Mouse (Mus musculus): Measurements from ENCODE around the gene Exoc2. TPM values are rescaled to one million over a fixed set of nuclear protein-coding genes. Genes with fewer than 3 reads are reported as not detected.

Gene Exoc2
- polyA plus RNA-seq, 2 experiments, result 7.0 to 13.8 TPM

DNA sequence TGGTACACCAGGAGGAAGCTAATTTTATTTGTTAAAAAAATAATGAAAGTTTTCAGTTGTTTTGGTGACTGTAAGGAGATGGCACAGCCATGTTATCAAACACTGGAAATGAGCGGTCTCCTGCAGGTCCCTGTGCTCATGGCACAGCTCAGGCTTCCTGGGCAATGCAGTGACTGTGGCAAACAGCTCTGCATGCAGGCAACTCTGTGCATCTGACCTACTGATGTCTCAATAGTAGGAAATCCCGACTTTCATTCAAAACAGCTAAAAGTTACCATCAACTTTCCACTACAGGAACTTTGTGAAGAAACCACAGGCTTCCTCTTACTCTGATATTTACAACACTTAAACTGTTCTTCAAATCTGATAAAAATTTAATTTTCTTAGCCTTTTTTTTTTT, 154.0 kb downstream of the Exoc2 start:
- H3K36me3 ChIP-seq (replicated peaks; ENCODE audit: control insufficient read depth, insufficient read depth, low read depth), result no peaks in the 10 kb centered on the region; the same call in 1 of the 2 replicates
- ATAC-seq (ENCODE audit: insufficient read depth) (no peak), DNase-seq (ENCODE audit: low read depth in 3 of 3, low spot score in 3 of 3) (no peak)
- no peaks in the 10 kb centered on the region for H3K27me3 ChIP-seq (ENCODE audit: control insufficient read depth, insufficient read depth, low read length)
- no peak overlapping the region for H3K9ac ChIP-seq (replicated peaks)
- no peak overlapping the region for H3K27ac ChIP-seq
- TF ChIP-seq EP300 (IDR thresholded peaks at IDR 0.05; ENCODE audit: low read depth) (no peak), CTCF (IDR thresholded peaks at IDR 0.05; ENCODE audit: low read depth) (no peak)
- H3K4me3 ChIP-seq (ENCODE audit: insufficient read depth in 1 of 2, low read depth in 2 of 2, low read length in 2 of 2), result no peak overlapping the region
- H3K9me3 ChIP-seq (ENCODE audit: control insufficient read depth, low read length), result no peaks in the 10 kb centered on the region
- H3K4me1 ChIP-seq (replicated peaks; ENCODE audit: control insufficient read depth in 2 of 2, insufficient read depth in 2 of 2, low read length in 1 of 2), result no peaks in the 10 kb centered on the region
- 47% methylated on average over 2 of the region's 2 CpGs for WGBS (ENCODE audit: insufficient replicate concordance)
- no peak overlapping the region for H3K4me2 ChIP-seq (ENCODE audit: low read depth)

DNA sequence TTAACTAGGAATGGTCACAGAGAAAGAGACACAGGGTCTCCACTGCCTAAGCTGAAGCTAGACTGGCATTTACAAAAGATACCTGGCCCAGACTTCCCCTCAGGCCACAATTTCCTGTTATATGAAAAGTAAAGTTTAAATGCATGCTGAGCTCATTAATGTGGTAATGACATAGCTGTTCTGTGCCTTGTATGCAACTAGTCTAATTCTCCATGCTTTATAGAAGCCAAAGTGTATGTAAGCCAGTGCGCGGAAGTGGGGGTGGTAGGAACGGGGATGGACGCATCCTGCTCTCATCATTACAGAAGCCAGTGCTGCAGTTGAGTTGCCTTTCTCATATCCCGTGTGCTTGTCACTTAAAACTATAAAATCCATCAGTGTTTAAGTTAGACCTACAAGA, 156.5 kb downstream of the Exoc2 start:
- no peak overlapping the region for H3K4me2 ChIP-seq (ENCODE audit: low read depth)
- H3K4me3 ChIP-seq (ENCODE audit: insufficient read depth in 1 of 2, low read depth in 2 of 2, low read length in 2 of 2), result no peak overlapping the region
- TF ChIP-seq EP300 (IDR thresholded peaks at IDR 0.05; ENCODE audit: low read depth), result no peak
- WGBS (ENCODE audit: insufficient replicate concordance), result 88% methylated on average over 5 of the region's 5 CpGs
- no peaks in the 10 kb centered on the region for H3K9me3 ChIP-seq (ENCODE audit: control insufficient read depth, low read length)
- no peak overlapping the region for H3K9ac ChIP-seq (replicated peaks)
- no peak overlapping the region for H3K27ac ChIP-seq
- DNase-seq (ENCODE audit: low read depth in 3 of 3, low spot score in 3 of 3) (no peak), ATAC-seq (ENCODE audit: insufficient read depth) (no peak)
- no peaks in the 10 kb centered on the region for H3K27me3 ChIP-seq (ENCODE audit: control insufficient read depth, insufficient read depth, low read length)
- H3K4me1 ChIP-seq (replicated peaks; ENCODE audit: control insufficient read depth in 2 of 2, insufficient read depth in 2 of 2, low read length in 1 of 2), result no peaks in the 10 kb centered on the region
- H3K36me3 ChIP-seq (replicated peaks; ENCODE audit: control insufficient read depth, insufficient read depth, low read depth), result no peaks in the 10 kb centered on the region; the same call in 1 of the 2 replicates

DNA sequence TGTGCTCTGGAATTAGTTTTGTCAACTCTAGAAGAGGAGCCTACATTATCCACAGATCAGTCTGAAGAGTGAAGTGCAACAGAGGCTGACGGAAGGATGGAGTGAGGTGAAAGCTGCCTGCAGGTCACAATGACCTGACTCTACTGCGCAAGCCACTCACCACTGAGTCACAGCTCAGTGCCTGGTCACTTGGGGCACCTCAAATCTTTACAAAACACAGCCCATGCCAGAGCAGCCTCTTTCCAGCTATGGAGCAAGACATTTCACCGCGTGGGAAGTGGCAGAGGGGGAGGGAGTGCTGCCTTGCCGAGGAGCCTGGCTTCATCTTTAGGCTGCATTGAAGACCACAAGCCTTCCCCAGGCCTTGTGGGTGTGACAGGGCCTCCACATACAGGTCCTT, 159.6 kb downstream of the Exoc2 start:
- WGBS (ENCODE audit: insufficient replicate concordance), result 69% methylated on average over 5 of the region's 5 CpGs
- Histone ChIP-seq H3K4me3 (ENCODE audit: insufficient read depth in 1 of 2, low read depth in 2 of 2, low read length in 2 of 2) (no peak overlapping the region), H3K4me1 (replicated peaks; ENCODE audit: control insufficient read depth in 2 of 2, insufficient read depth in 2 of 2, low read length in 1 of 2) (no peaks in the 10 kb centered on the region), H3K27me3 (ENCODE audit: control insufficient read depth, insufficient read depth, low read length) (no peaks in the 10 kb centered on the region), H3K27ac (no peak overlapping the region), H3K9ac (replicated peaks) (no peak overlapping the region), H3K4me2 (ENCODE audit: low read depth) (no peak overlapping the region), H3K36me3 (replicated peaks; ENCODE audit: control insufficient read depth, insufficient read depth, low read depth) (no peaks in the 10 kb centered on the region; the same call in 1 of the 2 replicates), H3K9me3 (ENCODE audit: control insufficient read depth, low read length) (no peaks in the 10 kb centered on the region)
- ATAC-seq (ENCODE audit: insufficient read depth), result no peak
- no peak for TF ChIP-seq CTCF (IDR thresholded peaks at IDR 0.05; ENCODE audit: low read depth)
- no peak for TF ChIP-seq EP300 (IDR thresholded peaks at IDR 0.05; ENCODE audit: low read depth)
- DNase-seq (ENCODE audit: low read depth in 3 of 3, low spot score in 3 of 3), result no peak

DNA sequence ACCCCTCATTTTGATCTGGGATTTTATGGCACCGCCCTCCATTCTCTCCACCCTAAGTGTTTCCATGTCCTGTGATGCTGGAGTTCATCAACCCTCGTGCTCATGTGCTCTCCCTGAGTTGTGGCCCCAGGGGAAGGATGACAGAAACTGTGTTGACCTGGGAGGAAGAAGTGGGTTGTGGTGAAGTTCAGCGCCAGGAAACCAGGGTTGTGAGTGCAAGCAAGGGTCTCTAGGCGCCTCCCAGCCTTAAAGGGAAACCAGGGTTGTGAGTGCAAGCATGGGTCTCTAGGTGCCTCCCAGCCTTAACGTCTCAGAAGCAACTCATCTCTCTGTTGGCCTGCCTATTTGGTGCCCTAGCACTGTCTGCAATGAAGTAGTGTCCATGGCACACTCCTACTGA, 160.4 kb downstream of the Exoc2 start:
- H3K27ac ChIP-seq, result no peak overlapping the region
- H3K9me3 ChIP-seq (ENCODE audit: control insufficient read depth, low read length), result no peaks in the 10 kb centered on the region
- TF ChIP-seq EP300 (IDR thresholded peaks at IDR 0.05; ENCODE audit: low read depth) (no peak), CTCF (IDR thresholded peaks at IDR 0.05; ENCODE audit: low read depth) (no peak)
- H3K4me1 ChIP-seq (replicated peaks; ENCODE audit: control insufficient read depth in 2 of 2, insufficient read depth in 2 of 2, low read length in 1 of 2), result no peaks in the 10 kb centered on the region
- H3K4me3 ChIP-seq (ENCODE audit: insufficient read depth in 1 of 2, low read depth in 2 of 2, low read length in 2 of 2), result no peak overlapping the region
- H3K4me2 ChIP-seq (ENCODE audit: low read depth), result no peak overlapping the region
- ATAC-seq (ENCODE audit: insufficient read depth), result no peak
- no peak overlapping the region for H3K9ac ChIP-seq (replicated peaks)
- no peaks in the 10 kb centered on the region for H3K27me3 ChIP-seq (ENCODE audit: control insufficient read depth, insufficient read depth, low read length)
- DNase-seq (ENCODE audit: low read depth in 3 of 3, low spot score in 3 of 3), result no peak
- WGBS (ENCODE audit: insufficient replicate concordance), result 34% methylated on average over 5 of the region's 5 CpGs
- H3K36me3 ChIP-seq (replicated peaks; ENCODE audit: control insufficient read depth, insufficient read depth, low read depth), result no peaks in the 10 kb centered on the region

DNA sequence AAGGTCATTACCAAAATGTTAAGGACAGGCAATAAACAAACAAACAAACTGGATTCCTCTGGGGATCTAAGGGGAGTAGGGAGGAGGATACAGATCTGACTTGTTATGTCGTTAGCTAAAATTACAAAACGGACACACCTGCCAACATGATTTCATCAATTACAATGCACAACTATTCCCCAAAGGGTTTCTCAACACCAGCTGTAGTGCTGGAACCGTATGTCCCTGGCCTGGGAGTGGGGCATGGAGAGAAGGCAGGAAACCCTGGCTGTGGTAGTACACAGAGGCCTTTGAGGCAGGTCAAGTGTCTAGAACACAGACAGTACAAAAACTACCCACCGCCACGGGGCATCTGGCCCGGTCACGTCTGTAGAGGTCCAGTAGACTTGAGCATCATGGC, 164.7 kb downstream of the Exoc2 start:
- H3K36me3 ChIP-seq (replicated peaks; ENCODE audit: control insufficient read depth, insufficient read depth, low read depth), result no peaks in the 10 kb centered on the region
- no peak overlapping the region for H3K4me3 ChIP-seq (ENCODE audit: insufficient read depth in 1 of 2, low read depth in 2 of 2, low read length in 2 of 2)
- no peak overlapping the region for H3K9ac ChIP-seq (replicated peaks)
- no peak overlapping the region for H3K4me2 ChIP-seq (ENCODE audit: low read depth)
- DNase-seq (ENCODE audit: low read depth in 3 of 3, low spot score in 3 of 3) (no peak), ATAC-seq (ENCODE audit: insufficient read depth) (no peak)
- TF ChIP-seq EP300 (IDR thresholded peaks at IDR 0.05; ENCODE audit: low read depth) (no peak), CTCF (IDR thresholded peaks at IDR 0.05; ENCODE audit: low read depth) (no peak)
- no peaks in the 10 kb centered on the region for H3K9me3 ChIP-seq (ENCODE audit: control insufficient read depth, low read length)
- H3K27me3 ChIP-seq (ENCODE audit: control insufficient read depth, insufficient read depth, low read length), result no peaks in the 10 kb centered on the region
- 74% methylated on average over 7 of the region's 7 CpGs for WGBS (ENCODE audit: insufficient replicate concordance)
- H3K27ac ChIP-seq, result no peak overlapping the region
- H3K4me1 ChIP-seq (replicated peaks; ENCODE audit: control insufficient read depth in 2 of 2, insufficient read depth in 2 of 2, low read length in 1 of 2), result no peaks in the 10 kb centered on the region
